Mouse (Mus musculus): ENCODE measurements around the gene Frmd5.

DNA sequence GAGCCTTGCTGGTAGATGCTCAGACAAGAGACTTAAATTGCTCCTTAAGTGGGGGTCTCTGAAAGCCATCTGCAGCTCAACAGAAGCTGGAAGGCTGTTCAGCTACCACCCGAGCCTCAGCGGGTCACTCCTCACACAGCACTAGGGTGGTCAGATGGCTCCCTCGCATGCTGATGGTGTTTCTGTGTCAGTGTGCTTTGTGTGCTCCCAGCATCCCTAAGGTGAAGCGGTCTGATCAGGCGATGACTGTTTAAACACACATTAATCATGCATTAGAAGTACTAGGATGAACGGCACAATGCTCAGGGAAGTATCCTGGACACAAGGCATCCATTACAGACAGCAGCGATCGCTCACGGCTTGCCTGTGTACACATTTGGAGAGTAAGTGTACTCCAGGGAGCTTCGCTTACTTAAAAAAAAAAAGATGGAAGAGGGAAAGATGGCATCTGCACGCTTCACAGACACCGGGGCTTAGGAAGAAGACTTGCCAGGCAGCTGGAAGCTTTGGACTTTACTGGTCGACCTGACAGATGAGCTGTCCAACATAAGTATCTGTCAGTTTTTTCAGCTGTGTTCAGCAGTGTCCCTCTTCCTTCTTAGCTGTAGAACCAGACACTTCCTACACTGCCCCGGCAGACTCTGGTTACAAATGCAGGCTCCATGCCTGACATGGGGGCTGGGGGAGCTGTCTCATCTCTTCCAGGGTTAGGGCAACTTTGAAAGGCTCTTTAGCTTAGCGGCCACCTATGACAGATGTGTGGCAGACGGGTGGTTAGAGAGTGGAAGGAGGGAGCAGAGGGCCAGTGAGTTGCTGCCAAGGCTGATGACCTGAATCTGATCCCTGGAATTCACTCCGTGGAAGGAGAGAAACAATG lies 196.6 kb downstream of the Frmd5 start:
- TF ChIP-seq CTCF (IDR thresholded peaks at IDR 0.05; ENCODE audit: low read depth) (no peak), EP300 (optimal IDR thresholded peaks at IDR 0.05) (no peak)

Data from stomach, postnatal 0 days (tissue).